Mouse (Mus musculus): ENCODE measurements around the gene Gm765.

DNA sequence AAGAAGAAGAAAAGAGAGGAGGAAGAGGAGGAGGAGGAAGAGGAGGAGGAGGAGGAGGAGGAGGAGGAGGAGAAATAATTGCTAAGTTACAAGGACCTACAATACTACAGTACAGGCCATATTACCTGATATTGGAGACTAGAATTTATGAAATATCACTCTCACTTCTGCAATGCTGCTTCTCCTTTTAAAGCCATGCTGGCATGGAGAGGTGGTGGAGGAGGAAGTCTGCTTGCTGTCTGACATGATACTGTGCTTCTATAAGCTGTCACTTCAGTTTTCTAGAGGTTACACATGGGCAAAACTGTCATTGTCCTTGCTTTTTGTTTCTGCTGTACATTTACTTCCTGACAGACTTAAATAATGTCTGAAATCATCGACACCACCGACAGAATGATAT lies 9.8 kb downstream of the Gm765 start:
- TF ChIP-seq CTCF (conservative IDR thresholded peaks at IDR 0.05; ENCODE audit: low read length) (no peak), POU5F1 (IDR thresholded peaks at IDR 0.05; ENCODE audit: borderline replicate concordance, low read length) (no peak), NANOG (IDR thresholded peaks at IDR 0.05; ENCODE audit: borderline replicate concordance, low read length) (no peak)
